In the genomic region with DNA sequence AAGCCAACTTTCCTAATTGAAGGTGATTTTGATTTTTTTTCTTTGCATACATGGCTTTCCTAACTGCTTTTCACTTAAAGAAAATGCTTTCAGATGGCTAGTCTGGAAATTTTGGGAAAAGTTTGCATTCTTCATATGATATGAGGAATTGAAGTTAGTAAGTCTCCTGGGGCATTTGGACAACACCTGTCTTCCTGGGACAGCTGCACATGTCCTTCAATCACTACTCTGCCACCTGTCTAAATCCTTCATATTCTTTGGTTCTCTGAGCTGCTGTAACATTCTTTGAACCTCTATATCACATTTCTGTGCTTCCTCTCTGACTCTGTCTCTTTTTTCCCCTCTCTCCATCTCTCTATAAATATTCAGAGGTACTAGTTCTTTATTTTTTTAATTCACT, we compare ENCODE assay signal across 21 mouse cellular contexts.
DNase-seq lines count a peak whose midpoint lies in the region; ATAC-seq and TF ChIP-seq lines count a peak whose summit lies in the region.
"Had no signal": no experiment of that assay in that cellular context is flagged by ENCODE, and none has a peak within 500 bp of the region (broad histone marks: within the 10 kb centered on the region; RNA-seq: fewer than 3 reads in every experiment).

No protein-coding gene starts in this region.

- no peak overlapping the region for H3K4me3 ChIP-seq in embryonic facial prominence, embryonic 14.5 days (ENCODE audit: low read depth, low read length)
- no peak overlapping the region for H3K4me3 ChIP-seq in embryonic facial prominence, embryonic 10.5 days
- H3K4me3 ChIP-seq in limb, embryonic 14.5 days (replicated peaks; ENCODE audit: low read length), result no peak overlapping the region
- no peak overlapping the region for H3K4me3 ChIP-seq in limb, embryonic 10.5 days
- no peak overlapping the region for H3K4me3 ChIP-seq in midbrain, embryonic 16.5 days (ENCODE audit: low read depth, low read length)
- H3K4me3 ChIP-seq: embryonic facial prominence, embryonic 13.5 days; forebrain, embryonic 13.5 days; forebrain, embryonic 15.5 days had no signal

- no peak for ATAC-seq in embryonic facial prominence, embryonic 14.5 days (ENCODE audit: low read depth)
- peak; percentile 47; the same call in 1 of the 2 replicates for ATAC-seq in limb, embryonic 14.5 days (ENCODE audit: low FRiP score, low read depth)
- ATAC-seq in midbrain, embryonic 16.5 days, result no peak
- ATAC-seq in activated CD4-positive, CD25-positive, alpha-beta regulatory T cell, adult 4 months, result no peak
- ATAC-seq: forebrain, embryonic 13.5 days; forebrain, embryonic 15.5 days; forebrain, postnatal 0 days had no signal

- no peak overlapping the region for H3K27ac ChIP-seq in embryonic facial prominence, embryonic 14.5 days (replicated peaks; ENCODE audit: low read depth, low read length)
- no peak overlapping the region for H3K27ac ChIP-seq in embryonic facial prominence, embryonic 10.5 days (replicated peaks)
- H3K27ac ChIP-seq in limb, embryonic 14.5 days (replicated peaks; ENCODE audit: low read depth, low read length), result no peak overlapping the region
- no peak overlapping the region for H3K27ac ChIP-seq in limb, embryonic 10.5 days
- H3K27ac ChIP-seq in midbrain, embryonic 16.5 days (ENCODE audit: low read length), result no peak overlapping the region
- H3K27ac ChIP-seq: embryonic facial prominence, embryonic 13.5 days; forebrain, embryonic 13.5 days; forebrain, embryonic 15.5 days had no signal

- H3K4me2 ChIP-seq in embryonic facial prominence, embryonic 14.5 days (ENCODE audit: low read depth, low read length), result no peak overlapping the region
- no peak overlapping the region for H3K4me2 ChIP-seq in limb, embryonic 14.5 days (replicated peaks; ENCODE audit: low read depth, low read length, severe bottlenecking)
- no peak overlapping the region for H3K4me2 ChIP-seq in midbrain, embryonic 16.5 days (ENCODE audit: low read length)
- H3K4me2 ChIP-seq: embryonic facial prominence, embryonic 13.5 days; forebrain, embryonic 13.5 days; forebrain, embryonic 15.5 days had no signal

- H3K9ac ChIP-seq in embryonic facial prominence, embryonic 14.5 days (ENCODE audit: low read depth, low read length), result no peak overlapping the region
- no peak overlapping the region for H3K9ac ChIP-seq in limb, embryonic 14.5 days (ENCODE audit: low read depth, low read length, severe bottlenecking)
- H3K9ac ChIP-seq in midbrain, embryonic 16.5 days (ENCODE audit: low read depth, low read length), result no peak overlapping the region
- H3K9ac ChIP-seq: embryonic facial prominence, embryonic 13.5 days; forebrain, embryonic 13.5 days; forebrain, embryonic 15.5 days; forebrain, postnatal 0 days had no signal

- H3K36me3 ChIP-seq in embryonic facial prominence, embryonic 14.5 days (ENCODE audit: control insufficient read depth, insufficient read depth, low read length), result no peaks in the 10 kb centered on the region
- H3K36me3 ChIP-seq in embryonic facial prominence, embryonic 10.5 days (replicated peaks), result no peaks in the 10 kb centered on the region
- no peaks in the 10 kb centered on the region for H3K36me3 ChIP-seq in limb, embryonic 14.5 days (ENCODE audit: control insufficient read depth, insufficient read depth, low read length)
- no peaks in the 10 kb centered on the region for H3K36me3 ChIP-seq in limb, embryonic 10.5 days
- H3K36me3 ChIP-seq in midbrain, embryonic 16.5 days (ENCODE audit: control insufficient read depth, insufficient read depth, low read length), result no peaks in the 10 kb centered on the region
- H3K36me3 ChIP-seq: embryonic facial prominence, embryonic 13.5 days; forebrain, embryonic 15.5 days had no signal

- no peaks in the 10 kb centered on the region for H3K9me3 ChIP-seq in embryonic facial prominence, embryonic 14.5 days (ENCODE audit: control insufficient read depth, low read length)
- H3K9me3 ChIP-seq in embryonic facial prominence, embryonic 10.5 days, result 0 out of 2 replicates have a peak, but pooled peaks cover 3% of the 10 kb centered on the region
- no peaks in the 10 kb centered on the region for H3K9me3 ChIP-seq in limb, embryonic 14.5 days (ENCODE audit: control insufficient read depth, low read length)
- H3K9me3 ChIP-seq in limb, embryonic 10.5 days (replicated peaks), result no peaks in the 10 kb centered on the region
- no peaks in the 10 kb centered on the region for H3K9me3 ChIP-seq in midbrain, embryonic 16.5 days (replicated peaks; ENCODE audit: control insufficient read depth, low read length, poor library complexity, severe bottlenecking)
- H3K9me3 ChIP-seq: embryonic facial prominence, embryonic 13.5 days; forebrain, embryonic 13.5 days; forebrain, embryonic 15.5 days had no signal

- H3K27me3 ChIP-seq in embryonic facial prominence, embryonic 14.5 days (replicated peaks; ENCODE audit: control insufficient read depth, insufficient read depth, low read length), result no peaks in the 10 kb centered on the region
- no peaks in the 10 kb centered on the region for H3K27me3 ChIP-seq in embryonic facial prominence, embryonic 10.5 days (replicated peaks; ENCODE audit: low read depth, poor library complexity, severe bottlenecking)
- H3K27me3 ChIP-seq in limb, embryonic 14.5 days (ENCODE audit: control insufficient read depth, insufficient read depth, low read length), result no peaks in the 10 kb centered on the region
- H3K27me3 ChIP-seq in limb, embryonic 10.5 days (ENCODE audit: low read depth, poor library complexity, severe bottlenecking), result no peaks in the 10 kb centered on the region
- H3K27me3 ChIP-seq in midbrain, embryonic 16.5 days (ENCODE audit: control insufficient read depth, insufficient read depth, low read depth, low read length), result no peaks in the 10 kb centered on the region
- H3K27me3 ChIP-seq: embryonic facial prominence, embryonic 13.5 days; forebrain, embryonic 13.5 days; forebrain, embryonic 15.5 days had no signal

- no peak for TF ChIP-seq POLR2A in limb, embryonic 14.5 days (IDR thresholded peaks at IDR 0.05; ENCODE audit: borderline replicate concordance, extremely low read depth, insufficient read depth, insufficient read length)

- DNase-seq in embryonic facial prominence, embryonic 14.5 days (ENCODE audit: low spot score), result peak; percentile 16
- no peak for DNase-seq in embryonic facial prominence, embryonic 10.5 days (ENCODE audit: low spot score)
- DNase-seq in limb, embryonic 14.5 days (ENCODE audit: low spot score), result peak; percentile 19
- DNase-seq in limb, embryonic 10.5 days (ENCODE audit: low spot score), result no peak
- peak; percentile 1 for DNase-seq in mesoderm, embryonic 11.5 days (ENCODE audit: low read depth, low spot score)
- peak; percentile 7 for DNase-seq in skeletal muscle tissue, adult 2 months (ENCODE audit: low read depth, low spot score)
- DNase-seq: adrenal gland, adult 8-10 months; adrenal gland, postnatal 14 days; adrenal gland, postnatal 36 days; B cell, adult 2 months; cerebellum, adult 11-12 months; cerebellum, adult 2 months; cerebellum, adult 9-10 months; cerebellum, postnatal 10 days; cerebellum, postnatal 25 days; forebrain, postnatal 0 days had no signal

- no peaks in the 10 kb centered on the region for H3K4me1 ChIP-seq in embryonic facial prominence, embryonic 14.5 days (ENCODE audit: control insufficient read depth, insufficient read depth, low read length)
- H3K4me1 ChIP-seq in embryonic facial prominence, embryonic 10.5 days, result no peaks in the 10 kb centered on the region
- no peaks in the 10 kb centered on the region for H3K4me1 ChIP-seq in limb, embryonic 14.5 days (ENCODE audit: control insufficient read depth, insufficient read depth, low read length)
- H3K4me1 ChIP-seq in limb, embryonic 10.5 days, result no peaks in the 10 kb centered on the region
- no peaks in the 10 kb centered on the region for H3K4me1 ChIP-seq in midbrain, embryonic 16.5 days (ENCODE audit: control insufficient read depth, insufficient read depth, low read length)
- H3K4me1 ChIP-seq: embryonic facial prominence, embryonic 13.5 days; forebrain, embryonic 13.5 days; forebrain, embryonic 15.5 days had no signal

Comparison
In these comparisons a context has a peak if more than half of its experiments do, and no peak if none do; other contexts are left out.
1. DNase-seq: peak in embryonic facial prominence, embryonic 14.5 days (single experiment), limb, embryonic 14.5 days (single experiment), mesoderm, embryonic 11.5 days (single experiment) and skeletal muscle tissue, adult 2 months (single experiment); none in embryonic facial prominence, embryonic 10.5 days (single experiment) and limb, embryonic 10.5 days (single experiment).